Mouse (Mus musculus) forebrain, postnatal 0 days (tissue): Measurements from ENCODE around the gene Plpp6. TPM values are rescaled to one million over a fixed set of nuclear protein-coding genes. Genes with fewer than 3 reads are reported as not detected.
A peak's percentile ranks its signal among the peaks of the same experiment; 100 is the strongest.

Source experiments
- ATAC-seq: fragments of 200-750 bp; cut with Nextera tagmentation; 2 replicates; pipeline ENCODE4 v1.8.0; 2017; ENCODE audit warnings: mild to moderate bottlenecking, moderate library complexity
- DNase-seq: peaks from one replicate; pipeline ENCODE4 v3.0.0-alpha.2; 2015
- H3K27ac ChIP-seq: fragments of 300-500 bp; sonication (generic); 2 replicates; pipeline ENCODE4 v1.5.1; 2014; ENCODE audit warnings: low read depth, mild to moderate bottlenecking, antibody characterized with exemption, low read length, moderate library complexity, mixed read lengths
- H3K27me3 ChIP-seq: fragments of 300-500 bp; sonication (generic); 2 replicates; pipeline ENCODE4 v1.6.1; 2014; ENCODE audit warnings: mild to moderate bottlenecking, low read length, mixed read lengths; ENCODE audit not compliant: insufficient read depth
- H3K36me3 ChIP-seq: fragments of 300-500 bp; sonication (generic); 2 replicates; pipeline ENCODE4 v1.6.1; 2014; ENCODE audit warnings: mild to moderate bottlenecking, moderate library complexity; ENCODE audit not compliant: insufficient read depth
- H3K4me1 ChIP-seq: fragments of 300-500 bp; sonication (generic); 2 replicates; pipeline ENCODE4 v1.6.1; 2014; ENCODE audit warnings: antibody characterized with exemption; ENCODE audit not compliant: insufficient read depth
- H3K4me2 ChIP-seq: fragments of 300-500 bp; sonication (generic); 2 replicates; pipeline ENCODE4 v1.6.1; 2014; ENCODE audit warnings: low read depth, mild to moderate bottlenecking, moderate library complexity
- H3K4me3 ChIP-seq: fragments of 300-500 bp; sonication (generic); 2 replicates; pipeline ENCODE4 v1.5.1; 2014; ENCODE audit warnings: low read depth, low read length, mixed read lengths
- H3K9ac ChIP-seq: fragments of 300-500 bp; sonication (generic); 2 replicates; pipeline ENCODE4 v1.6.1; 2014; ENCODE audit warnings: mild to moderate bottlenecking
- H3K9me3 ChIP-seq: fragments of 300-500 bp; sonication (generic); 2 replicates; pipeline ENCODE4 v1.6.1; 2016; ENCODE audit warnings: low read length
- CTCF ChIP-seq: sonication (generic); IDR thresholded peaks from 2 replicates; pipeline ENCODE4 v1.5.1; 2016; ENCODE audit warnings: antibody characterized with exemption, control low read depth, low read depth
- WGBS: fragments of 180-500 bp; shearing (Covaris S2); extraction: QIAGEN DNeasy Blood & Tissue Kit; methylation state at CpG from one replicate; pipeline ENCODE4 v1.1.7; 2014; 5-methylcytosine and 5-hydroxymethylcytosine counted together
- polyA plus RNA-seq: library from polyadenylated mRNA; unstranded; fragments of >200 nt; fragmentation: Nextera tagmentation; extraction: Ambion mirVana; gene quantifications from 2 replicates; pipeline ENCODE4 v1.2.1, GENCODE M21; 2015
- total RNA-seq: library from RNA; depleted of rRNA; stranded (reverse); fragments of >200 nt; gene quantifications from 2 replicates; pipeline ENCODE4 v1.2.3, GENCODE M21; 2014

The Plpp6 gene
- total and polyA plus RNA-seq, 2 experiments from 2014 or later = 17.8 to 22.6 TPM

DNA sequence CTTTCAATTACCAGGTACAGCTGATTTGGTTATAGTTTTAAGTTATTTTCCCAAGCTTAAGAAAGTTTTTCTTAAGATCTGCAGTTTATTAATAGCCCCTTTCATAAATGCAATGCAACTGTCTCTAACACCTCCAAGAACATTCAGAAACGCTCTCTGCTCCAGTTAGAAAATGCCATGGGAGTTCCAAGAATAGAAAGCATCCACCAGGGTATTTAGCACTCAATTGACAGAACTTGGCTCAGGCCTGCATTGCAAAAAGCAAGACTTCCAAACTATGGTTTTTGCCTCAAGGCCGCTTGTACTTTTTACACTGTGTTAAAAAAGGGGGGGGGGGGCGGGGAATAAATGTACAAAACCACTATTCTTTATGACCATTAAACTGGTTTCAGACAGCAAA is 640 bp upstream of the Plpp6 start:
- H3K36me3 ChIP-seq = no peaks in the 10 kb centered on the region
- H3K9me3 ChIP-seq = no peaks in the 10 kb centered on the region
- ATAC-seq = peak; percentile 12; the same call in 1 of the 2 replicates
- no peak; the same call in 1 of the 2 replicates for TF ChIP-seq CTCF
- 0 out of 2 replicates have a peak overlapping the region, but pooled peaks have one; percentile 81 for H3K4me3 ChIP-seq
- peaks cover 6% of the 10 kb centered on the region for H3K4me1 ChIP-seq
- no peak overlapping the region for H3K9ac ChIP-seq
- 17% methylated on average over 3 of the region's 3 CpGs for WGBS
- H3K27me3 ChIP-seq = no peaks in the 10 kb centered on the region
- peak overlapping the region; percentile 87; the same call in 1 of the 2 replicates for H3K27ac ChIP-seq
- DNase-seq = peak; percentile 43
- H3K4me2 ChIP-seq = peak overlapping the region; percentile 89

DNA sequence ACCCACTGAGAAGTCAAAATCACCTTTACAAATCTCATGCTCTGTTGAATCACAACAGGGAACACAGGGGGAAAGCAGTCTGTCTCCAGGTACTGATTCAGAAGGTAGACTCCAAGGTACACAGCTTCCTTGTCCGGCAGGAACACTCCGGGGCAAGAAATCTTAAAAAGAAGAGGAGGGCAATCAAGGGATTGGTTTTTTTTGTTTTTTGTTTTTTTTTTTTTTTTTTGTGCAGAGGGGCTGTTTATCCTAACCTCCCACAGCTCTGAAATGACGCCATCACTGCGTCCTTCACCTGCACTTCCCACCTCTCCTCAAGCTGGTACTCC is 276 bp upstream of the Plpp6 start:
- Histone ChIP-seq H3K27me3 (no peaks in the 10 kb centered on the region), H3K9me3 (no peaks in the 10 kb centered on the region), H3K4me2 (peak overlapping the region; percentile 89), H3K36me3 (no peaks in the 10 kb centered on the region), H3K27ac (peak overlapping the region; percentile 87), H3K4me3 (peak overlapping the region; percentile 81), H3K4me1 (peaks cover 6% of the 10 kb centered on the region), H3K9ac (peak overlapping the region; percentile 88)
- TF ChIP-seq CTCF = no peak
- WGBS = 0% methylated on average over 4 of the region's 4 CpGs
- DNase-seq (no peak), ATAC-seq (no peak)

GRCm38 (mm10) chr19:28964552-28964903 is 775 bp downstream of the Plpp6 start:
- TF ChIP-seq CTCF = no peak; the same call in 1 of the 2 replicates
- Histone ChIP-seq H3K27ac (peak overlapping the region; percentile 87), H3K9me3 (no peaks in the 10 kb centered on the region), H3K9ac (peak overlapping the region; percentile 88), H3K4me1 (peaks cover 6% of the 10 kb centered on the region), H3K4me2 (peak overlapping the region; percentile 89), H3K36me3 (no peaks in the 10 kb centered on the region), H3K4me3 (peak overlapping the region; percentile 81), H3K27me3 (no peaks in the 10 kb centered on the region)
- peak; percentile 12; the same call in 1 of the 2 replicates for ATAC-seq
- DNase-seq = no peak
- 6% methylated on average over 16 of the region's 16 CpGs for WGBS

GRCm38 (mm10) chr19:28967652-28968051 is 3.9 kb downstream of the Plpp6 start, which contains the start of gene 4430402I18Rik:
Gene 4430402I18Rik, minus strand, starts transcription at chr19:28967800.
- H3K9me3 ChIP-seq = no peaks in the 10 kb centered on the region
- DNase-seq (peak; percentile 47), ATAC-seq (peak; percentile 54)
- no peak for TF ChIP-seq CTCF
- no peak within 1 kb of the TSS for H3K27ac ChIP-seq
- WGBS = 4% methylated on average over 11 of the region's 11 CpGs
- H3K4me2 ChIP-seq = peak within 1 kb of the TSS; percentile 29
- peak within 1 kb of the TSS; percentile 10; the same call in 1 of the 2 replicates for H3K9ac ChIP-seq
- H3K4me3 ChIP-seq = peak within 1 kb of the TSS; percentile 12; the same call in 1 of the 2 replicates
- no peaks in the 10 kb centered on the region for H3K27me3 ChIP-seq
- peaks cover 6% of the 10 kb centered on the region for H3K4me1 ChIP-seq
- H3K36me3 ChIP-seq = no peaks in the 10 kb centered on the region

DNA sequence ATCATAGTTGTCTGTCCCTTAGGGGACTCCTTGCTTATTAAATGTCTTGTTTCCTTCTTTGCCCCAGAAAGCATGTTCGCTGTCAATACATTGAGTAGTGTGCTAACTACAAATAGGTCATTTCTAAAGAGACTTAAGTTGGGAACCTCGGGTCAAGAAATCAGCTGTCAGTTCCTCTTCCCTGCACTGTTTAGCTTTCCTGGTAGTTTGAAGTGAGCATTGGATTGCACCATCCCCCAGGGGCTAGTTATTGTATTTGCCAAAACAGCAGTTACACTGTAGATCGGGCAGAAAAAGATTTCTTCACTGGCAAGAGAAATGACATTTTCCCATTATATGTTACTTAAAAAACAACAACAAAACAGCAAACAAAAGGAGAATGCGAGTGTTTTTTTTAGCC is 4.4 kb downstream of the Plpp6 start:
- no peaks in the 10 kb centered on the region for H3K9me3 ChIP-seq
- H3K4me3 ChIP-seq = no peak overlapping the region
- H3K36me3 ChIP-seq = no peaks in the 10 kb centered on the region
- DNase-seq = no peak
- no peak for TF ChIP-seq CTCF
- WGBS = 78% methylated on average over 4 of the region's 4 CpGs
- H3K9ac ChIP-seq = no peak overlapping the region
- no peak for ATAC-seq
- peaks cover 6% of the 10 kb centered on the region for H3K4me1 ChIP-seq
- no peak overlapping the region for H3K4me2 ChIP-seq
- no peak overlapping the region for H3K27ac ChIP-seq
- no peaks in the 10 kb centered on the region for H3K27me3 ChIP-seq

GRCm38 (mm10) chr19:28969231-28969630 is 5.5 kb downstream of the Plpp6 start:
- Histone ChIP-seq H3K9me3 (no peaks in the 10 kb centered on the region), H3K4me2 (no peak overlapping the region), H3K27ac (no peak overlapping the region), H3K27me3 (no peaks in the 10 kb centered on the region), H3K4me3 (no peak overlapping the region), H3K36me3 (no peaks in the 10 kb centered on the region), H3K4me1 (peaks cover 6% of the 10 kb centered on the region), H3K9ac (no peak overlapping the region)
- DNase-seq (no peak), ATAC-seq (no peak)
- TF ChIP-seq CTCF = no peak
- WGBS = 87% methylated on average over 5 of the region's 5 CpGs

GRCm38 (mm10) chr19:28970251-28970650 is 6.5 kb downstream of the Plpp6 start:
- H3K4me2 ChIP-seq = no peak overlapping the region
- no peaks in the 10 kb centered on the region for H3K36me3 ChIP-seq
- no peaks in the 10 kb centered on the region for H3K27me3 ChIP-seq
- no peaks in the 10 kb centered on the region for H3K4me1 ChIP-seq
- DNase-seq (no peak), ATAC-seq (no peak)
- no peaks in the 10 kb centered on the region for H3K9me3 ChIP-seq
- H3K4me3 ChIP-seq = no peak overlapping the region
- H3K9ac ChIP-seq = no peak overlapping the region
- H3K27ac ChIP-seq = no peak overlapping the region
- WGBS = 85% methylated on average over 11 of the region's 11 CpGs
- no peak for TF ChIP-seq CTCF
